Mouse (Mus musculus) left cerebral cortex, postnatal 36 days (tissue): Measurements from ENCODE around the gene Spata2. TPM values are rescaled to one million over a fixed set of nuclear protein-coding genes. Genes with fewer than 3 reads are reported as not detected.

Experiments used
- DNase-seq, 2 experiments: peaks; one replicate each; pipeline ENCODE4 v3.0.0; 2021 to 2022; ENCODE audit warnings: low spot score in 2 of 2, mixed read lengths in 1 of 2
- intact Hi-C: fragments of 180-260 bp; cut with DNase I; formaldehyde crosslinking; loops from one replicate; pipeline ENCODE4 v1.15.1; 2025
- total RNA-seq, 2 experiments: library from RNA; stranded (reverse); gene quantifications; 2 replicates each; pipeline ENCODE4 v1.2.3; 2021

Spata2 gene
- total RNA-seq, 2 experiments from 2014 or later = 73.6 to 79.8 TPM

GRCm38 (mm10) chr2:167458548-167458947, 34.1 kb downstream of the Spata2 start:
- no peak for DNase-seq
- intact Hi-C loops = no loop called here

GRCm38 (mm10) chr2:167457213-167457612, 35.5 kb downstream of the Spata2 start:
- intact Hi-C loops = no loop called here
- DNase-seq = no peak

GRCm38 (mm10) chr2:167456361-167457020, 36.2 kb downstream of the Spata2 start:
- intact Hi-C loops = no loop called here
- DNase-seq = no peak

- intact Hi-C loops = no loop called here
- no peak for DNase-seq
These were observed 38.9 kb downstream of the Spata2 start for GRCm38 (mm10) chr2:167453814-167454213.

DNA sequence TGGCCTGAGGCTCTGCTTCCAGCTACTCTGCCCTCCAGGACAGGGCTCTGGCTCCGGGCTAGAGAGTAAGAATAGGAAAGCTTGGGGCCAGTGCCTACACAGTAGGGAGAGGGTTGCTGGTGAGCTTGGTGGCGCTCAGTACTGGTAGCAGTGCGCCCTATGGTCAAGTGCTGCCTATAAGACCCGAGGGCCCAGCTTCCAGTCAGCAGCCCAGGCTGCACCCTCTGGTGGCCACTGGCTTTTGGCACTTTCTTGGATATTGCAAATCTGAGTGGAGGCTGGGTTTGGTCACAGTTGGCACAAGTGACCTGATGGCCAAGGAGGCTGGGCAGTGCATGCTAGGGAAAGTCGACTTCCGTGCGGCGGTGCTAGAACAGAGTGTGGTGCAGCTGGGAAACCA, 42.0 kb downstream of the Spata2 start:
- intact Hi-C loops = no loop called here
- DNase-seq = no peak

DNA sequence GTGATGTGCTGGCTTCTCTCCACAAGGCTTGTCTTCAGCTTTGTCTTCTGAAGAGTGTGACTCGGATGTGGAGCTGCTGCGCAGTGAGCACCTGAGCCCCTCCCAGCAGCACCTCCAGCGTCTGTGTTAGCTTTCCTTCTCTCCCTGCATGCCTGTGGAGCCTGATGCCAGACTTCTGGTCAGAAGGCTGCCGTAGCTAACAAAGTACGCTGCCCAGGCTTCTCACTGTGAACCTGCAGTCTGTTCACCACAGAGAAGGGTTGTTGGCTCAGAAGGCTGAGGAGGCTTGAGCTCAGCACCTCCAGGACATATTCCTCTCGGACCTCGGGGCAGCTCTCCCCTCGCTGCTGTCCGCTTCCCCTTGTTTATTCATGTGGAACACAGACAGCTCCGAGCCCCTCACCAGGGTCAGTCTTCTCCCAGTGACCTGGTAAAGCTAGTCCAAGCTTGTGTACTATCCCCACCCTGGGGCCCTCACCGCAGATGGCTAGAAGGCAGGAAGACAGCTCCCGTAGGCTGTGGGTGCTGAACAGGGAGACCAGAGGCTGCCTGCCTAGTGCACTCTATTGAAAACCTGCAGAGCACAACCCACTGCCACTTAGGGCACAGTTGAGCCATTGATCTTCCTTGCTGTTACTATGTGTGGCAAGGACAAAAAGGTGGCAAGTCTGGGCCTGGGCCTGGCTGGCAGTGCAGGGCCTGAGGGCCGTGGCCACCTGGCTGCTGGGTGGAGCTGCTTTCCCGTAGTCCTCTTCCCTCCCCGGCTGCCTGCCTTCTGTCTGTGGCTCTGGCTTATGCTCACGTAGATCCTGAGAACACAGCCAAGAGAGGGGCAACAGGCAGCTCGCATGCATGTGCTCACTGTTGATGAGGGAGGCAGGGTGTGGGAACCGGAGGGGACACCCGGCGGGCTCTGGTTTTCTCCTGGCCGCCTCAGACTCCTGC, 43.1 kb downstream of the Spata2 start:
- intact Hi-C loops = no loop called here
- no peak for DNase-seq

GRCm38 (mm10) chr2:167447629-167448028, 45.1 kb downstream of the Spata2 start:
- intact Hi-C loops = no loop called here

GRCm38 (mm10) chr2:167447207-167447606, 45.5 kb downstream of the Spata2 start:
- no peak for DNase-seq
- intact Hi-C loops = no loop called here

More at GRCm38 (mm10) chr2:167447629-167448028, 45.1 kb downstream of the Spata2 start:
- no peak for DNase-seq

GRCm38 (mm10) chr2:167445911-167446780, 46.5 kb downstream of the Spata2 start:
- intact Hi-C loops = no loop called here
- no peak for DNase-seq

- DNase-seq = no peak
- intact Hi-C loops = no loop called here
These were observed 49.1 kb downstream of the Spata2 start for GRCm38 (mm10) chr2:167443411-167444193.

GRCm38 (mm10) chr2:167439422-167439821, 53.3 kb downstream of the Spata2 start:
- intact Hi-C loops = no loop called here

DNA sequence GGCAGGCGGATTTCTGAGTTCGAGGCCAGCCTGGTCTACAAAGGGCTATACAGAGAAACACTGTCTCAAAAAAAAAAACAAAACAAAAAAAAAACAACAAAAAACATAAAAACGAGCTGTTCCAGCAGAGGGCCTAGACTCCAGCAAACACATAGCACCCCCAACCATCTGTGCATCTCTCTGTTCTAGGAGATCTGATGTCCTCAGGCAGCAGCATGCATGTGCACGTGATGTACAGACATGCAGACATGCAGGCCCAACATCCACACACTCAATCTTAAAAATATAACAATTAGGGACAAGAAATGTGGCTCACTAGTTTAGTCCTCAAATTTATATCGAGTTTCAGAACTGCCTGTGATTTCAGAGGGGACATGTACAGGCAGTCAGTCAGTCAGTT, 56.3 kb downstream of the Spata2 start:
- intact Hi-C loops = no loop called here
- no peak for DNase-seq

More at GRCm38 (mm10) chr2:167439422-167439821, 53.3 kb downstream of the Spata2 start:
- DNase-seq = no peak

DNA sequence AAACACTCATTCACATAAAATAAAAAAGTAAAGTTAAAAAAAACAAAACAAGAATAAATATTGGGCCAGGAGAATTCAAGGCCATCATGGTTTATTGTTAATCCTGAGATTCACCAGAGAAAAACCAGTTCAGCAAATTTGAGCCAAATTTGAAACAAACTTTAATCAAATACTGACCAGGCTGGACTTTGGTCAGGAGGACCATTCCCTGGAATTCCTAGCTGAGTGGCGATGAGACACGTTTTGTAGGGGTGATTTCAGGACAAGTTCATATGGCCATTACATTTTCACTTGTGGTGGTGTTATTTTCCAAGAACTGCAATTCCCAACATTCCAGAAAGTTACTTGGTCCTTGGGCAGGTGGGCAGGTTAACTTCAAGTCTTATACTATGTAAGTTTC, 57.1 kb downstream of the Spata2 start:
- intact Hi-C loops = no loop called here
- DNase-seq = no peak

DNA sequence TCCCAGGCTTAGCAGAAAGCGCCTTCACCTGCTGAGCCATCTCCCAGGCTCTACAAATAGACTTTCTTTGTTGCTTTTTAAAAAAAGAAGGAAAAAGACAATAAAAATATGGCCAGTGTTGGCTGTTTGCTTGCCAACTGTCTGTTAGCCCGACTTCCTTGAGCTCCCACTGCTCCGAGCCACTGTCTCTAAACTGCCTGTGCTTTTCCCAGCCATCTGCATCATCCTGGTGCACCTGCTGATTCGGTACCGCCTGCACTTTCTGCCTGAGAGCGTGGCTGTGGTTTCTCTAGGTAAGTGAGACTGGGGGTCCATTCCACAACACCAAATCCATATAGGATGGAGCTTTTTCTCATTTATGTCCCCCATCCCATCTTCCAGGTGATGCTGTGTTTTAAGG, 58.1 kb downstream of the Spata2 start:
- no peak for DNase-seq
- intact Hi-C loops = no loop called here

GRCm38 (mm10) chr2:167431418-167431776, 61.3 kb downstream of the Spata2 start:
- DNase-seq = no peak
- intact Hi-C loops = no loop called here
